Mouse (Mus musculus) midbrain, embryonic 10.5 days (tissue): ENCODE measurements around the gene Aim2. TPM values are rescaled to one million over a fixed set of nuclear protein-coding genes. Genes with fewer than 3 reads are reported as not detected.

Source experiments
- DNase-seq: peaks from one replicate; pipeline ENCODE4 v3.0.0-alpha.2; 2017; ENCODE audit warnings: low spot score
- H3K27ac ChIP-seq: fragments of 300-500 bp; sonication (generic); replicated peaks from 2 replicates; pipeline ENCODE4 v1.5.1; 2016; ENCODE audit warnings: mild to moderate bottlenecking
- H3K27me3 ChIP-seq: fragments of 300-500 bp; sonication (generic); 2 replicates; pipeline ENCODE4 v1.6.1; 2016; ENCODE audit warnings: low read depth, mild to moderate bottlenecking; ENCODE audit not compliant: poor library complexity, severe bottlenecking
- H3K36me3 ChIP-seq: fragments of 300-500 bp; sonication (generic); 2 replicates; pipeline ENCODE4 v1.6.1; 2016; ENCODE audit warnings: mild to moderate bottlenecking, moderate library complexity
- H3K4me1 ChIP-seq: fragments of 300-500 bp; sonication (generic); 2 replicates; pipeline ENCODE4 v1.6.1; 2016
- H3K4me3 ChIP-seq: fragments of 300-500 bp; sonication (generic); 2 replicates; pipeline ENCODE4 v1.5.1; 2016; ENCODE audit warnings: mild to moderate bottlenecking, moderate library complexity
- H3K9me3 ChIP-seq: fragments of 300-500 bp; sonication (generic); replicated peaks from 2 replicates; pipeline ENCODE4 v1.6.1; 2016; ENCODE audit warnings: mild to moderate bottlenecking
- WGBS: fragments of 180-500 bp; shearing (Covaris S2); methylation state at CpG from one replicate; pipeline ENCODE4 v1.1.7; 2016; 5-methylcytosine and 5-hydroxymethylcytosine counted together
- polyA plus RNA-seq: library from polyadenylated mRNA; unstranded; fragments of >200 nt; fragmentation: Nextera tagmentation; extraction: Ambion mirVana; gene quantifications from 2 replicates; pipeline ENCODE4 v1.2.1, GENCODE M21; 2016

Gene Aim2
- polyA plus RNA-seq, 1 experiment from 2014 or later, result 6.7 TPM

DNA sequence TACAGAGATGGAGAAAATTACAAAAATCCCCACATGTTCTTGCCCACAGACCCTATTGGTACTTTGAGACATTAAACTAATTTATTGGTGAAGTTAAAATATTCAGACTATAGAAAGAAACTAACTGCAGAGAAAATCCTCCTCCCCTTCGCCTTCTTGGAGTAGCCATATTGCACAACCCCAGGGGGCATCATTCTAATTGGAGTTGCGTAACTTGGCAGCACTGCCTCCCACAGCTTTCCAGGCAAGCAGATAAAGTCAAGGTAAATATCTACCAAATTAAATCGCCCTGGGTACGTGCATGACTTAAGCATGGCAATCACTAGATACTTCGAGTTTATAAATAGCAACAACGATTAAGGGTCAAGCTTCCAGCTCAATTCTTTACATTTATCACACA is 20.9 kb downstream of the Aim2 start:
- no peak overlapping the region for H3K4me3 ChIP-seq
- H3K27ac ChIP-seq, result no peak overlapping the region
- H3K36me3 ChIP-seq, result no peaks in the 10 kb centered on the region
- 88% methylated on average over 6 of the region's 6 CpGs for WGBS
- H3K9me3 ChIP-seq, result no peaks in the 10 kb centered on the region
- peaks cover 16% of the 10 kb centered on the region for H3K27me3 ChIP-seq
- DNase-seq, result no peak
- peaks cover 36% of the 10 kb centered on the region for H3K4me1 ChIP-seq

DNA sequence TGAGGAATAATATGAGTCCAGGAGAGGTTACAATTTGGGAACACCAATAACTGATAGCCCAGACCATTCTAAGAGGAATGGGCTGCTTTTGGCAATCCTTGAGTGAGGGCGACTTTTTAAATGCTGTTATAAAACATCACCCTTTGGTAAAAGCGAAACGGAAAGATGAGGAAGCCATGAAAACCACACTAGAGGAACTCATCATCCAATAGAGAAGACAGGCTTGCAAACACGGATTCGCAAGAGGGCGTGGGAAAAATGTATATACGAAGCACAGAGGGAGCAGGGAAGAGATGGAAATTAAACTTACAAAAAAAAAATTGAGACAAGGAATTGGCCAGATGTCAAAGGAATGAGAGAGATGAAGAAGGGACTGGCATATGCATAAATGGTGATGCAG is 23.3 kb downstream of the Aim2 start:
- H3K27ac ChIP-seq, result no peak overlapping the region
- H3K4me1 ChIP-seq, result peaks cover 18% of the 10 kb centered on the region; the same call in 1 of the 2 replicates
- no peak for DNase-seq
- no peaks in the 10 kb centered on the region for H3K9me3 ChIP-seq
- no peak overlapping the region for H3K4me3 ChIP-seq
- peaks cover 2% of the 10 kb centered on the region for H3K27me3 ChIP-seq
- WGBS, result 86% methylated on average over 7 of the region's 7 CpGs
- no peaks in the 10 kb centered on the region for H3K36me3 ChIP-seq

DNA sequence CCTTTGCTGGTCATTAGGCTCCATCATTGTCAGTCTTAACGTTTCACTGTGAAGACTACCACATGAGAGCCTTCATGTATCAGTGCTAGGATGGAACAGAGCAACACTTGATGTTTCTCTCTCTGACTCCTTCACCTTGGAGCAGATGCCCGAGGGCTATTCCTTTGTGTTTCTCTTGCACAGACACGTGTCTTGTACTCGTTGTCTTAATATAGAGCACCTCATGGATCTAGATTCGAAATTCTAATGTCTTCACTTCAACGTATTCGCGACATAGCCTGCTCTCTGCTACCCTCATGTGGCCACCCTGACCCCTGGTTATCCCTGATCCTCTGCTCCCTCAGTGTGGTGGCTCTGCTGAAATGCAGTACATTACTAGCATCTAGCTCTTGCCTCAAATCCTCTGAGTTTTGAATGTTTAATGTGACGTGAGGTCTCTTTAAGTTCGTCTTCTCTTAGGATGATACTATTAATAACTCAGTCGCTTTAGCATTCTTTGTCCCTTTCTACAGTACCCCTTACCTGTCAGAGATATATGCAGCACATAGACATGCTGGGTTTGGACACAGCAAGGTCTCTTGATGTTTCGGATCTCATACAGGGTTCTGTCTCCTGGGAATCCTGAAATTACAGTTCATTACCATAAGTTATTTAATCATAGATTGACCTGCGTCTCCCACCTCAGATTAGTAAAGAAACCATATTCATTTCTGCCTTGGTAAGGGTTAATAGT is 26.9 kb downstream of the Aim2 start:
- 38% methylated on average over 13 of the region's 13 CpGs for WGBS
- peaks cover 8% of the 10 kb centered on the region; the same call in 1 of the 2 replicates for H3K4me1 ChIP-seq
- peak; percentile 49 for DNase-seq
- no peaks in the 10 kb centered on the region for H3K36me3 ChIP-seq
- no peaks in the 10 kb centered on the region for H3K27me3 ChIP-seq
- no peak overlapping the region for H3K4me3 ChIP-seq
- H3K9me3 ChIP-seq, result no peaks in the 10 kb centered on the region
- no peak overlapping the region for H3K27ac ChIP-seq

DNA sequence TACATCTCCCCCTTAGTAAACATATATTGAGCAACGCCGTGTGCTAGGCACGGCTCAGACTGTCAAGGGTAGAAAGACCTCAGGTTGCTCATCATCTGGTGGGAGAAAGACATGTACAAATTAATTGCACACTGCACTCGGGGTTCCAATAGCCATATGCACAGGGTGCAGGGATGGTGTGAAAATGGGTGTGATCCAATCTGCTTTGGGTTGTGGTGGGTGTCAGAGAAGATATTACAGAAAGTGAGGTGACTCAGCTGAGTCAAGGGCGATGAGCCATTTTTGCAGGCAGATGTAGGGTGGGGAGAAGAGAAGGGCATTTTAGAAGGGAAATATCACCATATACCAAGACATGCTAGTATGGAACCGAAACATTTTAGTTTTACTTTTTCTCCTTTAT is 30.8 kb downstream of the Aim2 start:
- H3K27ac ChIP-seq, result no peak overlapping the region
- H3K36me3 ChIP-seq, result no peaks in the 10 kb centered on the region
- no peak for DNase-seq
- H3K27me3 ChIP-seq, result no peaks in the 10 kb centered on the region
- 90% methylated on average over 6 of the region's 6 CpGs for WGBS
- no peak overlapping the region for H3K4me3 ChIP-seq
- no peaks in the 10 kb centered on the region for H3K9me3 ChIP-seq
- H3K4me1 ChIP-seq, result no peaks in the 10 kb centered on the region

DNA sequence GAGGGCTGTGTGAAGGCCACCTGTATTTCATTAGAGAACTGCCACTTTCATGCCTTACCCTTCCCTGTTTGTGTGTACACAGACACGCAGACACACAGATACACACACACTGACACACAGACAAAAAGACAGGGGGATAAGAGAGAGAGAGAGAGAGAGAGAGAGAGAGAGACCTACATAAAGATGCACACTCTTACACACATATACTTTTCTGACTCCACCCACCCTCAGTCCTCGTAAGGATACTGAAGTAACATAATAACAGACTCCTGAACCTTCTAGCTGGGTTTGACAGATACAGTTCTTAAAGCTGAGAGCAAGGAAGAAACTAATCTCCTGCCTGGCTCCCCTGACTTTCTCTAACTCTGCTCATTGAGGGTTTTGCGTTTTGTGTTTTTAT is 38.8 kb downstream of the Aim2 start:
- WGBS, result 7% methylated on average over 3 of the region's 3 CpGs
- DNase-seq, result no peak
- Histone ChIP-seq H3K4me3 (peak overlapping the region; percentile 43), H3K36me3 (no peaks in the 10 kb centered on the region), H3K27me3 (no peaks in the 10 kb centered on the region), H3K9me3 (no peaks in the 10 kb centered on the region), H3K4me1 (peaks cover 20% of the 10 kb centered on the region), H3K27ac (peak overlapping the region; percentile 73)

DNA sequence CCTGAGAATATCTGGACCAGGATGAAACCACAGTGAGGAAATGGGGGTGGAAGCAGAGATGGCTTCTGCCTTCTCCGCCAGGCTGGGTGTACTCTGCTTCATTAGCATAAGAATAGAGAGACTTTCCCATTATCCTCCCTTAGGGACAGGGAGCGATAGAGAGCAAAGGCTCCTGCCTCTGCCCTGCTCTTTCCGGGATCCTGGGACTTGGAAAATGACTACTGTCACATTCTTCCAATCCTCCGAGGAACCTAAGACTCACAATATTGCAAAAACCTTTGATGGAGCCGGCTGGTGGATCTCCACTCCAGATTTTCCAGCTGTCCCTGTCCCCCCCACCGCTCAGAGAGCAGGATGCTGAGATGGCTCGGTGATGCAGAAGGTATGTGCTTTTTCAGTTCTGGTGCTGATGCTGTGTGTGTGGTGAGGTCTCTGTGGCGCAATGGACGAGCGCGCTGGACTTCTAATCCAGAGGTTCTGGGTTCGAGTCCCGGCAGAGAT is 39.3 kb downstream of the Aim2 start:
- DNase-seq, result peak; percentile 73
- no peaks in the 10 kb centered on the region for H3K36me3 ChIP-seq
- peaks cover 20% of the 10 kb centered on the region for H3K4me1 ChIP-seq
- H3K27me3 ChIP-seq, result no peaks in the 10 kb centered on the region
- H3K27ac ChIP-seq, result peak overlapping the region; percentile 73
- peak overlapping the region; percentile 43 for H3K4me3 ChIP-seq
- H3K9me3 ChIP-seq, result no peaks in the 10 kb centered on the region
- WGBS, result 3% methylated on average over 13 of the region's 13 CpGs

DNA sequence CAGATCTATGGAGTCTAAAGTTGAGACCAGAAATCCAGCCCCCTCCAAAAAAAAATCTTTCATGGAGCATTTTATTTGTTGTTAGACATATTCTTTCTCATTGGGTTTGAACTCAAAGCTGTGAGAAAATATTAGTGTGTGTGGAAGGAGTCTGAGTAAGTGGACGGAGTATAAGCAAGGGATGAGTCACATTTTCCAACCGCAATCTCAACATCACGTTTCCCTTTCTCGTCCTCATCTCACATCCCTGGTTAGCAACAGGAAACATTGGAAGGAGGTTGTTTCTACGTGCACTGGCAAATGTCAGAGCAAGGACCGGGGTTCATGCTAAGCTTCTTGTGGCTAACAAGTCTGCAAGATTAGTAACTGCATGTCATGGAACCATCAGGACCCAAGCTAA is 41.1 kb downstream of the Aim2 start:
- Histone ChIP-seq H3K9me3 (no peaks in the 10 kb centered on the region), H3K27ac (no peak overlapping the region), H3K4me3 (no peak overlapping the region), H3K27me3 (no peaks in the 10 kb centered on the region), H3K4me1 (peaks cover 20% of the 10 kb centered on the region), H3K36me3 (no peaks in the 10 kb centered on the region)
- DNase-seq, result no peak
- WGBS, result 87% methylated on average over 6 of the region's 6 CpGs

DNA sequence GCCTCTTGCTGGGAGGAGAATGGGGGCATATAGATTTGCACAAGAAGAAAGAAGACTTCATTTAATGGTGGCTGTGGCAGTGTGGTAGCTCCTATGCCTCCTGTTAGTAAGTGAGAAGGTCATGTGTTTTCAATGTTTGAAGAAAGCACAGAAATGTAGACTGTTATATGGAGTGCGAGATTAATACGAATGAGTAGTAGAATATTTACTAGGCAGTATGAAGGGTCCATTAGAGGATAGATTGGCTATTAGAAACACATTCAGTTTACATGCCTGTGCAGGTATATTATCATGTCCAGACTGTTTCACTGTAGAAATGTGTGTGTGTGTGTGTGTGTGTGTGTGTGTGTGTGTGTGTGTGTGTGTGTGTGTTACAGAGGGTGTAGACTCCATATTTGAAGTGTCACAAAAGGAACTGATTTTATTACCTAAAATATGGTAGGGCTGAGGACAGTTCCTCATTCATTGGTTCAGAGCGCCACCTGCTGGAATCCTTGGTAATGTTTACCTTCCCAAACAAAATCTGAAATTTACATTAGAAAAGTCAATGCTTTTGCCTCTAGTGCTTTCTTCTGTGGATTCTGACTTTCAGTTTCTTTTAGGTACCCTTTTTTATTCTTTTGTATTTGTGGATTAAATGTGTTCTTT is 47.8 kb downstream of the Aim2 start:
- WGBS, result 45% methylated on average over 3 of the region's 3 CpGs
- no peak overlapping the region for H3K4me3 ChIP-seq
- H3K36me3 ChIP-seq, result no peaks in the 10 kb centered on the region
- H3K4me1 ChIP-seq, result no peaks in the 10 kb centered on the region
- no peak overlapping the region for H3K27ac ChIP-seq
- no peaks in the 10 kb centered on the region for H3K9me3 ChIP-seq
- DNase-seq, result peak; percentile 58
- no peaks in the 10 kb centered on the region for H3K27me3 ChIP-seq

DNA sequence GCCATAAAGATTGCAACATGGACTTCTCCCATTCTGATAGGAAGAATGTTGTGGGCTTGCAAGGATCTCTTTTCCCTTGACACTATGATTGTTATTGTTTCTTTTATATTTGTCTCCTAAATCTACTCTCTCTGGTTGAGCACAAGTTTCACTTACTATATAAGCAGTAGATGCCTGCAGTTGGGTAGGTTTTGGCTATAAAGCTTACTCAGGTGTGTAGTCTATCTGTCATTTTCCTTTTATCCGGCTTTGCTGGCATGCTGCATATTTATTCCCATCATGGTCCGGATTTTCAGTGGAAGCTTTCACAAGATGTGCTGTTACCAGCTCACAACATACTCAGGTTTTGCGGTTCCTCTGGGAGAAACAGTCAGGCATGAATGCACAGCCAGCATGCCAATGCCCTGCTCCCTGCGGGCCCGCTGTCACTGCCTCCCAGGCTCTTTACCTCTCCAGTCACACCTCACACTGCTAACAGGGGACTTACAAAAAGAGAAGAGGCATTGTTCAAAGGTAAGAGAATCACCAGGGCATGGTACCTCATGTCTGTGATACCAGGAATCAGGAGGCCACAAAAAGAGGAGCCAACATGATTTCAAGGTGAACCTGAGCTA is 54.1 kb downstream of the Aim2 start:
- Histone ChIP-seq H3K4me1 (no peaks in the 10 kb centered on the region), H3K9me3 (no peaks in the 10 kb centered on the region), H3K36me3 (peaks cover 4% of the 10 kb centered on the region), H3K27ac (no peak overlapping the region), H3K4me3 (no peak overlapping the region), H3K27me3 (no peaks in the 10 kb centered on the region)
- DNase-seq, result no peak
- 85% methylated on average over 5 of the region's 5 CpGs for whole genome bisulfite sequencing

DNA sequence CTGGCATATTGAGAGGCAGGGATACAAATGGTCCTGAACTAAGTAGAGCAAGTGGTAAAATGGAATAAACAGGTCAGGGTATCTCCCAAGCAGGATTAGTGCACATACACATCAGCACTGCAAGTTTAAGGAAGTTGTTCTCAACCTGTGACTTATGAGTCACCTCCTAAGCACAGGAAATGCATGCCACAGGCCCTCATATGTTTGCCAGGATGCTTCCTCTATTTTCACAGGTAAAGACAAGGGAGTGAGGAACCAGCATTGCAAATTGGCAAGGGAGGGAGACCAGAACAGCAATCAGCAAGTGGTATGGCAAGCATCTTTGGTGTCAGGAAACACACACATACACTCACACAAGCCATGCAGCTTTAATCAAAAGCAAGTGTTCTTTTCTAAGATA is 58.4 kb downstream of the Aim2 start:
- no peaks in the 10 kb centered on the region for H3K4me1 ChIP-seq
- DNase-seq, result no peak
- H3K27ac ChIP-seq, result no peak overlapping the region
- H3K9me3 ChIP-seq, result no peaks in the 10 kb centered on the region
- H3K4me3 ChIP-seq, result no peak overlapping the region
- peaks cover 4% of the 10 kb centered on the region for H3K36me3 ChIP-seq
- H3K27me3 ChIP-seq, result no peaks in the 10 kb centered on the region

DNA sequence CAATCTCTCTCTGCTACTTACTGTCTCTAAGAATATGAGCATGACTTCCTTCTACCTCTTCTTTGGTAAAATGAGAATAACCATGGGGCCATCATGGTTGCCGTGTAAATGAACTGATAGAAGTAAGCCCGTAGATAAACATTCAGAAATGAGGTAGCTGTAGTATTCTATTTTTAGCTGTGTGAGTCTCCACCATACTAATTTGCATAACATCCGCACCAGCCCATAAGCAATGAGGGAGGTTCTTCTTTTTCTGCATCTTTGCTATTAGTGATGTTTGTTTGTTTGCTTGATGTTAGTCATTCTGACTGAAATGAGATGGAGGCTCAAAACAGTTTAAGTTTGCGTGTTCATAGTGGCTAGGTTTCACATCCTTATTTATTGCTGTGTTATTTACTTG is 61.2 kb downstream of the Aim2 start:
- no peak for DNase-seq
- WGBS, result 92% methylated on average over 4 of the region's 4 CpGs
- Histone ChIP-seq H3K27ac (no peak overlapping the region), H3K36me3 (peaks cover 12% of the 10 kb centered on the region), H3K4me1 (no peaks in the 10 kb centered on the region), H3K4me3 (no peak overlapping the region), H3K27me3 (no peaks in the 10 kb centered on the region), H3K9me3 (no peaks in the 10 kb centered on the region)

DNA sequence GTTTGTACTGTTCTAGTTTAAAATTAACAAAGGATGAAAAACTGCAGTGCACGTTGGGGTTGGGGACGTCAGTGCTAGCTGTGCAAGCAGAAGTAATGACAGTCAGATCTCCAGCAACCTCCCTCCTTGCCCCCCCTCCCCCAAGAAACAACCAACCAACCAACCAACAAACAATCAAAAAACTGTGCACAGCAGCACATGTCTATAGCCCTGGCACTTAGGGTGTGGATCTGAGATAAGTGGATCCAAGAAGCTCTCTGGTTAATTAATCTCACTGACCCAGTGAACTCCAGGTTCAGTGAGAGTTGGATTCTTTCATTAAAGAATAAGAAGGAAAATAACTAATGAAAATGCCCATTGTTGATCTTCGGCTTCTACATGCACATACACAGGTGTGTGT is 64.0 kb downstream of the Aim2 start:
- H3K27ac ChIP-seq, result no peak overlapping the region
- H3K4me3 ChIP-seq, result no peak overlapping the region
- no peaks in the 10 kb centered on the region for H3K9me3 ChIP-seq
- no peak for DNase-seq
- H3K4me1 ChIP-seq, result no peaks in the 10 kb centered on the region
- peaks cover 8% of the 10 kb centered on the region for H3K36me3 ChIP-seq
- 92% methylated on average over 3 of the region's 3 CpGs for WGBS
- H3K27me3 ChIP-seq, result no peaks in the 10 kb centered on the region

DNA sequence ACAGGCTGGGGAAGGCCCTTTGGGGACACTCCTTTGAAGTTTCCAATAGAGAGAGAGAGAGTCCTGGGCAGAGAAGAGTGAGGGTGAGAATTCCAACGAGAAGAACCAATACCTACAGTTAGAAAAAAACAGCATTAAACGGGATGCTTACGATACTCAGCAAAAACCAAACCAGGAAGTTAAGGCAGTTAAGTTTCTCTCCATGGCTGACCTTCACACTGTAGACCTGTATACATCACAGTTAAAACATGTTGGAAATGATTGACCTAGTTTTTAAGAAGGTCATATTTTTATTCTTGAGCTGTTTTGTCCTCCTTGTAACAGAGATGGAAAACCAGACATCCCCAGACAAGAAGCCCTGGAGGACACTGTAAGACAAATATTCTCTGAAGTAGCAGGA is 67.8 kb downstream of the Aim2 start:
- no peak for DNase-seq
- H3K4me3 ChIP-seq, result no peak overlapping the region
- H3K27ac ChIP-seq, result no peak overlapping the region
- no peaks in the 10 kb centered on the region for H3K27me3 ChIP-seq
- WGBS, result 90% methylated on average over 3 of the region's 3 CpGs
- peaks cover 8% of the 10 kb centered on the region for H3K36me3 ChIP-seq
- H3K4me1 ChIP-seq, result no peaks in the 10 kb centered on the region
- no peaks in the 10 kb centered on the region for H3K9me3 ChIP-seq
